Mouse (Mus musculus): ENCODE results near the gene Acot13. TPM values are rescaled to one million over a fixed set of nuclear protein-coding genes. Genes with fewer than 3 reads are reported as not detected.

Acot13 gene
- polyA plus RNA-seq (2012; ENCODE audit: insufficient read depth, low replicate concordance), result 19.1 and 40.5 TPM in 2 replicates

- TF ChIP-seq GATA1 (IDR thresholded peaks at IDR 0.05; ENCODE audit: borderline replicate concordance, low read length) (no peak), FLI1 (IDR thresholded peaks at IDR 0.05; ENCODE audit: low read length) (peak; percentile 19; the same call in 1 of the 2 replicates)
- H3K4me1 ChIP-seq, result peaks cover 29% of the 10 kb centered on the region
- H3K27me3 ChIP-seq (replicated peaks), result no peaks in the 10 kb centered on the region
- H3K4me3 ChIP-seq (replicated peaks), result peak within 1 kb of the TSS; percentile 99
- peaks cover 11% of the 10 kb centered on the region for H3K36me3 ChIP-seq (replicated peaks; ENCODE audit: low read length)
- no peaks in the 10 kb centered on the region for H3K9me3 ChIP-seq
These were observed at the start of gene Acot13, which contains the start of gene Tdp2 for GRCm38 (mm10) chr13:24831353-24832130. TSS of gene Acot13 (minus strand) at chr13:24831540. TSS of gene Tdp2 (plus strand) at chr13:24831679.

DNA sequence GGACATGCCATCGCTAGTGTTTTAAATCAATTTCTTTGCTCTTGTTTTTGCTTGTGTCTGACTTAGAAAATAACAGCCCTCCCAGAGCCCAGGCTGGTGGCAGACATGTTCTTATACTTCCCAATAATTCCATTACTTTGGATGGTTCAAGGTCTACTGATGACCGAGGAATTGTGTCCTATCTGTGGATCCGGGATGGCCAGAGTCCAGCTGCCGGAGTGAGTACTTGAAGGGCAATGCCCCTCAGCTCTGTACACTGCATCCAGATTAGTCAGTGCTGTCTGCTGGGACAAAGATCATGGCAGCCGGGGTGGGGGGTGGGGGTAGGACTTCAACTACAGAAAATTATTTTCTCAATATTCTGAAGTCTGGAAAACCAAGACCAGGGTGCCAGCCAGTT, 49.4 kb upstream of the Acot13 start:
- no peaks in the 10 kb centered on the region for H3K36me3 ChIP-seq (replicated peaks; ENCODE audit: low read length)
- H3K9me3 ChIP-seq, result peaks cover 44% of the 10 kb centered on the region
- H3K27me3 ChIP-seq (replicated peaks), result peaks cover 17% of the 10 kb centered on the region
- H3K4me1 ChIP-seq, result no peaks in the 10 kb centered on the region
- no peak overlapping the region for H3K4me3 ChIP-seq (replicated peaks)
- TF ChIP-seq GATA1 (IDR thresholded peaks at IDR 0.05; ENCODE audit: borderline replicate concordance, low read length) (no peak), FLI1 (IDR thresholded peaks at IDR 0.05; ENCODE audit: low read length) (no peak)

DNA sequence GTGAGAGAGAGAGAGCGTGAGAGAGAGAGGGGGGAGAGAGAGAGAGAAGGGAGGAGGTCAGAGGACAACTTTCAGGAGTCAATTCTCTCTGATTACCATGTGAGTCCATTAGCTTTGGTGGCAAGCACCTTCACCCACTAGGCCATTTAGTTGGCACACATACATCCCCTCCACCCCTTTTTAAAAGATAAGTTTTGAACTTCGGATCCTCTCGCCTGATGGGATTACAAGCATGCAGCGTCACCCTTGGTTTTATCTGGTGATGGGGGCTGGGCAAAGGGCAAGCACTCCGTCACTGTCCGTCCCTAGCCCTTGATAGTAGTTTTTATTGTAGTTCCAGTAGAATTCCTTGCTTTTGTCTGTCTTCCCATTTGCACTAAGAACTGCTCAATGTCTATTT, 48.9 kb upstream of the Acot13 start:
- no peak overlapping the region for H3K4me3 ChIP-seq (replicated peaks)
- peaks cover 44% of the 10 kb centered on the region for H3K9me3 ChIP-seq
- no peaks in the 10 kb centered on the region for H3K4me1 ChIP-seq
- H3K36me3 ChIP-seq (replicated peaks; ENCODE audit: low read length), result no peaks in the 10 kb centered on the region
- no peak for TF ChIP-seq GATA1 (IDR thresholded peaks at IDR 0.05; ENCODE audit: borderline replicate concordance, low read length)
- no peak for TF ChIP-seq FLI1 (IDR thresholded peaks at IDR 0.05; ENCODE audit: low read length)
- H3K27me3 ChIP-seq (replicated peaks), result peaks cover 17% of the 10 kb centered on the region

- no peaks in the 10 kb centered on the region for H3K36me3 ChIP-seq (replicated peaks; ENCODE audit: low read length)
- TF ChIP-seq FLI1 (IDR thresholded peaks at IDR 0.05; ENCODE audit: low read length) (no peak), GATA1 (IDR thresholded peaks at IDR 0.05; ENCODE audit: borderline replicate concordance, low read length) (no peak)
- peaks cover 16% of the 10 kb centered on the region for H3K27me3 ChIP-seq (replicated peaks)
- peaks cover 43% of the 10 kb centered on the region for H3K9me3 ChIP-seq
- peak overlapping the region; percentile 1 for H3K4me3 ChIP-seq (replicated peaks)
- no peaks in the 10 kb centered on the region for H3K4me1 ChIP-seq
These were observed 48.2 kb upstream of the Acot13 start for GRCm38 (mm10) chr13:24879359-24880040.

DNA sequence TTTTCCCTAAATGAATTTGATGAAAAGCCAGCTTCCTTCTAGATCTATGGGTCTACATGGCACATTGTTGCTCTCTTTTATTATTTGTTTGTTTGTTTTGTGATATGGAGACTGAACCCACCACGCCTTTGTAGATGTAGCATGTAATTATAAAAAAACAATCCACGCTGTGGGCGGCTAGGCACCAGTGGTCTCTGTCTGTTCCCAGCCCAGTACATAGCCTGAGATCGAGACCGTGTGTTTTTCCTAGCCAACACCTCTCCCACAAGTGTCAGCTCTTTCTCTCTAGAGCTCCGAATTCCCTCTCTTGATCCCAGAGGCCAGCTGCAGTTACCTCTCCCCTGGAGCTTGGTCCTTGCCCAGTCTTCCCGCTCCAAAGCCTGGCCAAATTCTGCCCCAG, 36.9 kb upstream of the Acot13 start:
- no peak overlapping the region for H3K4me3 ChIP-seq (replicated peaks)
- H3K9me3 ChIP-seq, result peaks cover 4% of the 10 kb centered on the region; the same call in 1 of the 2 replicates
- H3K27me3 ChIP-seq (replicated peaks), result peaks cover 10% of the 10 kb centered on the region
- TF ChIP-seq FLI1 (IDR thresholded peaks at IDR 0.05; ENCODE audit: low read length) (no peak), GATA1 (IDR thresholded peaks at IDR 0.05; ENCODE audit: borderline replicate concordance, low read length) (no peak)
- no peaks in the 10 kb centered on the region for H3K36me3 ChIP-seq (replicated peaks; ENCODE audit: low read length)
- H3K4me1 ChIP-seq, result peaks cover 9% of the 10 kb centered on the region; the same call in 1 of the 2 replicates

GRCm38 (mm10) chr13:24867789-24868188, 36.4 kb upstream of the Acot13 start:
- no peaks in the 10 kb centered on the region for H3K36me3 ChIP-seq (replicated peaks; ENCODE audit: low read length)
- H3K27me3 ChIP-seq (replicated peaks), result peaks cover 10% of the 10 kb centered on the region
- H3K9me3 ChIP-seq, result no peaks in the 10 kb centered on the region
- H3K4me3 ChIP-seq (replicated peaks), result no peak overlapping the region
- H3K4me1 ChIP-seq, result peaks cover 9% of the 10 kb centered on the region; the same call in 1 of the 2 replicates
- TF ChIP-seq FLI1 (IDR thresholded peaks at IDR 0.05; ENCODE audit: low read length), result no peak
- no peak for TF ChIP-seq GATA1 (IDR thresholded peaks at IDR 0.05; ENCODE audit: borderline replicate concordance, low read length)

GRCm38 (mm10) chr13:24866430-24867402, 35.4 kb upstream of the Acot13 start:
- TF ChIP-seq FLI1 (IDR thresholded peaks at IDR 0.05; ENCODE audit: low read length) (no peak), GATA1 (IDR thresholded peaks at IDR 0.05; ENCODE audit: borderline replicate concordance, low read length) (no peak)
- peaks cover 11% of the 10 kb centered on the region for H3K27me3 ChIP-seq (replicated peaks)
- H3K36me3 ChIP-seq (replicated peaks; ENCODE audit: low read length), result no peaks in the 10 kb centered on the region
- H3K9me3 ChIP-seq, result no peaks in the 10 kb centered on the region
- no peak overlapping the region for H3K4me3 ChIP-seq (replicated peaks)
- H3K4me1 ChIP-seq, result peaks cover 13% of the 10 kb centered on the region

- TF ChIP-seq FLI1 (IDR thresholded peaks at IDR 0.05; ENCODE audit: low read length) (no peak), GATA1 (IDR thresholded peaks at IDR 0.05; ENCODE audit: borderline replicate concordance, low read length) (no peak)
- Histone ChIP-seq H3K36me3 (replicated peaks; ENCODE audit: low read length) (no peaks in the 10 kb centered on the region), H3K27me3 (replicated peaks) (peaks cover 24% of the 10 kb centered on the region)
These were observed 31.2 kb upstream of the Acot13 start for GRCm38 (mm10) chr13:24862520-24862919.

DNA sequence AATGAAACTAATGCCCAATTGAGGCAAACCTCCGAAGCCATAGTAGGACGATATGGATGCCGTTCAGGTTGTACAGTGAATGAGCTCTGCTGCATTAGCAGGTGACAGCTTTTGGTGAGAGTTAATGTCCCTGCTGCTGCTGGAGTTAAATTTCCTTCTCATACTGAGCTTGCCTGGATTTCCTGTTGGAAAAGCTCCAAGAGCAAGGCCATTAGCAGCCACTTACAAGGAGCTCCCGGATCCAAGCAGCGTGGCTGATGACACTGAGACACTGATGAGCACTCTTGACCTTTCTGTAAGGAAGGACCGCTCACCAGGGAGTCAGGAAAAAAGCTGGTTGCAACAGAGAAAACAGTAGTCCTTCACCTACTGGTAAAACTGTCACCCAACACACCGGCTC, 30.7 kb upstream of the Acot13 start:
- peaks cover 29% of the 10 kb centered on the region for H3K27me3 ChIP-seq (replicated peaks)
- no peaks in the 10 kb centered on the region for H3K36me3 ChIP-seq (replicated peaks; ENCODE audit: low read length)
- TF ChIP-seq FLI1 (IDR thresholded peaks at IDR 0.05; ENCODE audit: low read length), result no peak
- no peak for TF ChIP-seq GATA1 (IDR thresholded peaks at IDR 0.05; ENCODE audit: borderline replicate concordance, low read length)
- H3K4me1 ChIP-seq, result peaks cover 16% of the 10 kb centered on the region
- H3K9me3 ChIP-seq, result peaks cover 4% of the 10 kb centered on the region
- H3K4me3 ChIP-seq (replicated peaks), result no peak overlapping the region

More at GRCm38 (mm10) chr13:24862520-24862919, 31.2 kb upstream of the Acot13 start:
- no peak overlapping the region for H3K4me3 ChIP-seq (replicated peaks)
- peaks cover 4% of the 10 kb centered on the region for H3K9me3 ChIP-seq
- H3K4me1 ChIP-seq, result peaks cover 17% of the 10 kb centered on the region
